Mouse (Mus musculus): ENCODE measurements around the gene Gtf3c2. TPM values are rescaled to one million over a fixed set of nuclear protein-coding genes. Genes with fewer than 3 reads are reported as not detected.

Gene Gtf3c2
- polyA plus RNA-seq, 1 experiment: 45.4 TPM

GRCm38 (mm10) chr5:31198170-31198569 is 18.2 kb upstream of the Gtf3c2 start:
- DNase-seq (ENCODE audit: low read depth): no peak

- no peak for DNase-seq (ENCODE audit: low read depth)
Measured at GRCm38 (mm10) chr5:31197072-31197471, 17.1 kb upstream of the Gtf3c2 start.

- DNase-seq (ENCODE audit: low read depth): no peak
Measured at GRCm38 (mm10) chr5:31196207-31196606, 16.3 kb upstream of the Gtf3c2 start.

GRCm38 (mm10) chr5:31195671-31196070 is 15.7 kb upstream of the Gtf3c2 start:
- no peak for DNase-seq (ENCODE audit: low read depth)

- no peak for DNase-seq (ENCODE audit: low read depth)
Measured at GRCm38 (mm10) chr5:31194486-31195485, 14.8 kb upstream of the Gtf3c2 start.

GRCm38 (mm10) chr5:31193631-31194281 is 13.8 kb upstream of the Gtf3c2 start:
- DNase-seq (ENCODE audit: low read depth): no peak

GRCm38 (mm10) chr5:31192939-31193630 is 13.1 kb upstream of the Gtf3c2 start, which contains the start of the genes Snx17 and Eif2b4:
Snx17 (plus strand) TSS chr5:31193227.
Eif2b4 (minus strand) TSS chr5:31193430.
- DNase-seq (ENCODE audit: low read depth): peak; percentile 92

- no peak for DNase-seq (ENCODE audit: low read depth)
Measured at GRCm38 (mm10) chr5:31192045-31192938, 12.3 kb upstream of the Gtf3c2 start.

GRCm38 (mm10) chr5:31190201-31190600 is 10.3 kb upstream of the Gtf3c2 start:
- DNase-seq (ENCODE audit: low read depth): no peak

- no peak for DNase-seq (ENCODE audit: low read depth)
Measured at GRCm38 (mm10) chr5:31188223-31188840, 8.4 kb upstream of the Gtf3c2 start.

- DNase-seq (ENCODE audit: low read depth): no peak
Measured at GRCm38 (mm10) chr5:31183678-31184077, 3.7 kb upstream of the Gtf3c2 start.

- DNase-seq (ENCODE audit: low read depth): no peak
Measured at GRCm38 (mm10) chr5:31181183-31181770, 1.3 kb upstream of the Gtf3c2 start.

GRCm38 (mm10) chr5:31179301-31179765 is 611 bp downstream of the Gtf3c2 start:
- no peak for DNase-seq (ENCODE audit: low read depth)

GRCm38 (mm10) chr5:31168630-31169029 is 11.3 kb downstream of the Gtf3c2 start:
- DNase-seq (ENCODE audit: low read depth): no peak

- no peak for DNase-seq (ENCODE audit: low read depth)
Measured at GRCm38 (mm10) chr5:31164878-31165277, 15.1 kb downstream of the Gtf3c2 start.

GRCm38 (mm10) chr5:31162462-31162861 is 17.5 kb downstream of the Gtf3c2 start:
- DNase-seq (ENCODE audit: low read depth): no peak

- peak; percentile 75 for DNase-seq (ENCODE audit: low read depth)
Measured at GRCm38 (mm10) chr5:31154152-31154553, 25.8 kb downstream of the Gtf3c2 start, which contains the start of gene Mpv17. Mpv17 (minus strand) TSS chr5:31154251.

- DNase-seq (ENCODE audit: low read depth): no peak
Measured at GRCm38 (mm10) chr5:31153516-31154151, 26.3 kb downstream of the Gtf3c2 start.

GRCm38 (mm10) chr5:31151746-31152145 is 28.2 kb downstream of the Gtf3c2 start:
- no peak for DNase-seq (ENCODE audit: low read depth)
